Mouse (Mus musculus): Measurements from ENCODE around the gene Chst15.

The Chst15 gene

GRCm38 (mm10) chr7:132260632-132261031 is 56.4 kb downstream of the Chst15 start:
- DNase-seq: no peak

- peak in 1 of 2 experiments; percentile 44 for DNase-seq
Observed at GRCm38 (mm10) chr7:132258817-132259216, 58.2 kb downstream of the Chst15 start.

GRCm38 (mm10) chr7:132258216-132258615 is 58.8 kb downstream of the Chst15 start:
- no peak for DNase-seq

- DNase-seq: peak; percentile 84 to 87
Observed at GRCm38 (mm10) chr7:132253513-132253912, 63.5 kb downstream of the Chst15 start.

GRCm38 (mm10) chr7:132253078-132253477 is 64.0 kb downstream of the Chst15 start:
- no peak for DNase-seq

GRCm38 (mm10) chr7:132249563-132250119 is 67.4 kb downstream of the Chst15 start:
- DNase-seq: no peak

- peak; percentile 63 to 70 for DNase-seq
Observed at GRCm38 (mm10) chr7:132247567-132247966, 69.5 kb downstream of the Chst15 start.

- no peak for DNase-seq
Observed at GRCm38 (mm10) chr7:132247091-132247490, 69.9 kb downstream of the Chst15 start.

- no peak for DNase-seq
Observed at GRCm38 (mm10) chr7:132245730-132246129, 71.3 kb downstream of the Chst15 start.

- DNase-seq: no peak
Observed at GRCm38 (mm10) chr7:132244637-132245036, 72.4 kb downstream of the Chst15 start.

GRCm38 (mm10) chr7:132243225-132243624 is 73.8 kb downstream of the Chst15 start:
- DNase-seq: no peak

GRCm38 (mm10) chr7:132242617-132243141 is 74.3 kb downstream of the Chst15 start:
- no peak for DNase-seq

GRCm38 (mm10) chr7:132238921-132239320 is 78.1 kb downstream of the Chst15 start:
- DNase-seq: no peak

GRCm38 (mm10) chr7:132237191-132237590 is 79.8 kb downstream of the Chst15 start:
- no peak for DNase-seq

GRCm38 (mm10) chr7:132236789-132237188 is 80.2 kb downstream of the Chst15 start:
- DNase-seq: peak; percentile 33 to 49

GRCm38 (mm10) chr7:132234250-132234649 is 82.8 kb downstream of the Chst15 start:
- DNase-seq: no peak

- DNase-seq: peak in 1 of 2 experiments; percentile 53
Observed at GRCm38 (mm10) chr7:132233732-132234131, 83.3 kb downstream of the Chst15 start.

GRCm38 (mm10) chr7:132232937-132233336 is 84.1 kb downstream of the Chst15 start:
- no peak for DNase-seq

- DNase-seq: no peak
Observed at GRCm38 (mm10) chr7:132231476-132231875, 85.6 kb downstream of the Chst15 start.

GRCm38 (mm10) chr7:132230961-132231360 is 86.1 kb downstream of the Chst15 start:
- DNase-seq: peak in 1 of 2 experiments; percentile 46

GRCm38 (mm10) chr7:132227075-132227640 is 89.9 kb downstream of the Chst15 start:
- no peak for DNase-seq

GRCm38 (mm10) chr7:132226379-132227074 is 90.5 kb downstream of the Chst15 start:
- DNase-seq: peak; percentile 94 to 97

GRCm38 (mm10) chr7:132223452-132224141 is 93.4 kb downstream of the Chst15 start:
- peak in 1 of 2 experiments; percentile 25 for DNase-seq

Data from cerebellum, postnatal 10 days (tissue).